Mouse (Mus musculus): ENCODE measurements around the gene Gucd1. TPM values are rescaled to one million over a fixed set of nuclear protein-coding genes. Genes with fewer than 3 reads are reported as not detected.

The Gucd1 gene
- total and polyA plus RNA-seq, 3 experiments: 16.8 to 19.0 (median 18.0) TPM

DNA sequence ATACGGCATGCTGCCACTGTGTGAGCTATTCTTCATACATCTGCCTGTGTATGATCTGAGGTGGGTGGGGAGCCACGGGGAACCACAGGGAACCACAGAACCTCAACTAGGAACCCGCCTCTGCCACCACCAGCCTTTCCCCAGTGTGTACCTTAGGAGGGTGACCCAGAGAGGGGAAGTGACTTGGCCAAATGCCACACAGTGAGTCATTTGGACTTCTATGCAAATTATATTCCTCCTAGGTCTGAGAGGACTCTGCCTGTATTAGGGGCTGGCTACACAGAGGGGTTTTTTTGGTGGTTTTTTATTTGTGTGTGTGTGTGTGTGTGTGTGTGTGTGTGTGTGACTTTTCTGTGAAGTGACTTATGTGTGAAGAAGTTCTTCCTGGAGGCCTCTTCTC, 191.2 kb downstream of the Gucd1 start:
- H3K9ac ChIP-seq (ENCODE audit: insufficient read depth, low read depth): no peak overlapping the region
- dilution Hi-C loops (cut with MboI; ENCODE audit: extremely low pct_ligation_motif_present, extremely low pct_unique_long_range_greater_than_20kb, low sequenced_read_pairs) (no loop called here), in situ Hi-C loops (cut with MboI; ENCODE audit: low pct_ligation_motif_present, low pct_unique_long_range_greater_than_20kb, low sequenced_read_pairs) (no loop called here)
- no peaks in the 10 kb centered on the region; the same call in none of the 2 replicates for H3K79me2 ChIP-seq (replicated peaks; ENCODE audit: control insufficient read depth, extremely low read depth, insufficient read depth, poor library complexity, severe bottlenecking)
- no peaks in the 10 kb centered on the region for H3K9me3 ChIP-seq (replicated peaks; ENCODE audit: low read length)
- DNase-seq (ENCODE audit: extremely low read depth): peak; percentile 97
- H3K27ac ChIP-seq (ENCODE audit: insufficient read depth, low read depth): peak overlapping the region; percentile 78
- no peaks in the 10 kb centered on the region for H3K27me3 ChIP-seq (replicated peaks)
- H3K4me2 ChIP-seq (ENCODE audit: insufficient read depth, low read depth, poor library complexity, severe bottlenecking): peak overlapping the region; percentile 64
- TF ChIP-seq POLR2A (IDR thresholded peaks at IDR 0.05; ENCODE audit: low read depth, low read length) (no peak), ZMIZ1 (IDR thresholded peaks at IDR 0.05; ENCODE audit: low read depth, low read length) (no peak), EP300 (IDR thresholded peaks at IDR 0.05; ENCODE audit: low read length) (peak; percentile 96), ZC3H11A (IDR thresholded peaks at IDR 0.05; ENCODE audit: low read depth, low read length) (no peak), SMC3 (IDR thresholded peaks at IDR 0.05; ENCODE audit: low read depth, low read length) (no peak), MAX (IDR thresholded peaks at IDR 0.05; ENCODE audit: low read length) (0 out of 2 replicates have a peak, but pooled peaks have one; percentile 27), CTCF (conservative IDR thresholded peaks at IDR 0.05 in 1 of 2, IDR thresholded peaks at IDR 0.05 in 1 of 2; ENCODE audit: low read depth in 2 of 2, low read length in 2 of 2) (no peak), ZKSCAN1 (IDR thresholded peaks at IDR 0.05; ENCODE audit: borderline replicate concordance, low read depth, low read length) (no peak), PAX5 (IDR thresholded peaks at IDR 0.05; ENCODE audit: low read length) (no peak), GABPA (IDR thresholded peaks at IDR 0.05; ENCODE audit: insufficient replicate concordance, low read depth, low read length) (no peak), ELF1 (IDR thresholded peaks at IDR 0.05; ENCODE audit: low read depth, low read length) (peak; percentile 63), E2F4 (IDR thresholded peaks at IDR 0.05; ENCODE audit: insufficient replicate concordance, low read depth, low read length) (no peak), BHLHE40 (IDR thresholded peaks at IDR 0.05; ENCODE audit: low read depth, low read length) (peak; percentile 88), CHD2 (IDR thresholded peaks at IDR 0.05; ENCODE audit: low read length) (peak; percentile 30; the same call in 1 of the 2 replicates), MAFK (IDR thresholded peaks at IDR 0.05; ENCODE audit: insufficient replicate concordance, low read length) (peak; percentile 79), TCF12 (IDR thresholded peaks at IDR 0.05; ENCODE audit: low read depth, low read length) (peak; percentile 83), IRF4 (IDR thresholded peaks at IDR 0.05; ENCODE audit: low read depth, low read length) (peak; percentile 93), NELFE (IDR thresholded peaks at IDR 0.05; ENCODE audit: low read depth, low read length) (no peak), ZNF384 (IDR thresholded peaks at IDR 0.05; ENCODE audit: low read depth, low read length) (peak; percentile 82), CHD1 (IDR thresholded peaks at IDR 0.05; ENCODE audit: low read depth, low read length) (no peak), KAT2A (IDR thresholded peaks at IDR 0.05; ENCODE audit: insufficient replicate concordance, low read length) (0 out of 2 replicates have a peak, but pooled peaks have one; percentile 32), USF1 (IDR thresholded peaks at IDR 0.05; ENCODE audit: low read depth, low read length) (no peak), NRF1 (IDR thresholded peaks at IDR 0.05; ENCODE audit: low read depth, low read length) (no peak), RAD21 (IDR thresholded peaks at IDR 0.05; ENCODE audit: low read depth, low read length) (no peak; the same call in 1 of the 2 replicates), MYC (IDR thresholded peaks at IDR 0.05; ENCODE audit: low read depth, low read length) (peak; percentile 74; the same call in 1 of the 2 replicates), MEF2A (IDR thresholded peaks at IDR 0.05; ENCODE audit: borderline replicate concordance, low read depth, low read length) (peak; percentile 92), HCFC1 (IDR thresholded peaks at IDR 0.05; ENCODE audit: low read depth, low read length) (peak; percentile 53), UBTF (IDR thresholded peaks at IDR 0.05; ENCODE audit: low read depth, low read length) (no peak), RCOR1 (conservative IDR thresholded peaks at IDR 0.05; ENCODE audit: low read depth, low read length) (peak; percentile 88; the same call in 1 of the 2 replicates), TBP (conservative IDR thresholded peaks at IDR 0.05; ENCODE audit: low read depth, low read length) (0 out of 2 replicates have a peak, but pooled peaks have one; percentile 36), ETS1 (conservative IDR thresholded peaks at IDR 0.05; ENCODE audit: low read depth, low read length) (peak; percentile 95), USF2 (conservative IDR thresholded peaks at IDR 0.05; ENCODE audit: low read depth, low read length) (no peak), MXI1 (IDR thresholded peaks at IDR 0.05; ENCODE audit: low read depth, low read length) (peak; percentile 66), SIN3A (IDR thresholded peaks at IDR 0.05; ENCODE audit: low read length) (peak; percentile 79), POLR2AphosphoS2 (IDR thresholded peaks at IDR 0.05; ENCODE audit: low read depth, low read length) (no peak; the same call in 1 of the 2 replicates), JUND (conservative IDR thresholded peaks at IDR 0.05; ENCODE audit: low read depth, low read length) (peak; percentile 94), MAZ (IDR thresholded peaks at IDR 0.05; ENCODE audit: low read depth, low read length) (peak; percentile 90), JUN (IDR thresholded peaks at IDR 0.05; ENCODE audit: insufficient read depth, low read depth, low read length) (peak; percentile 94)
- peaks cover 71 to 94% of the 10 kb centered on the region in 2 experiments for H3K4me1 ChIP-seq (ENCODE audit: control insufficient read depth in 1 of 2, insufficient read depth in 2 of 2)
- peak overlapping the region in 1 of 3 experiments; percentile 21 for H3K4me3 ChIP-seq (replicated peaks in 1 of 3; ENCODE audit: low read depth in 2 of 3, low read length in 2 of 3, poor library complexity in 1 of 3)
- peaks cover 13 to 47% of the 10 kb centered on the region in 2 experiments for H3K36me3 ChIP-seq (replicated peaks in 1 of 2; ENCODE audit: control insufficient read depth in 1 of 2, insufficient read depth in 1 of 2, low read length in 1 of 2)

Data from CH12.LX (cell line).